Mouse (Mus musculus) embryonic facial prominence, embryonic 12.5 days (tissue): Measurements from ENCODE around the gene Ttll9. TPM values are rescaled to one million over a fixed set of nuclear protein-coding genes. Genes with fewer than 3 reads are reported as not detected.
A peak's percentile ranks its signal among the peaks of the same experiment; 100 is the strongest.

Experiments
- ATAC-seq: fragments of 200-750 bp; cut with Nextera tagmentation; 2 replicates; pipeline ENCODE4 v1.8.0; 2017; ENCODE audit not compliant: insufficient number of reproducible peaks, insufficient read depth, low FRiP score, low TSS enrichment
- H3K27ac ChIP-seq: fragments of 300-500 bp; sonication (generic); 2 replicates; pipeline ENCODE4 v1.5.1; 2016; ENCODE audit warnings: mild to moderate bottlenecking
- H3K27me3 ChIP-seq: fragments of 300-500 bp; sonication (generic); 2 replicates; pipeline ENCODE4 v1.6.1; 2016; ENCODE audit warnings: mild to moderate bottlenecking, moderate library complexity
- H3K36me3 ChIP-seq: fragments of 300-500 bp; sonication (generic); 2 replicates; pipeline ENCODE4 v1.6.1; 2016; ENCODE audit warnings: mild to moderate bottlenecking
- H3K4me1 ChIP-seq: fragments of 300-500 bp; sonication (generic); 2 replicates; pipeline ENCODE4 v1.6.1; 2016
- H3K4me2 ChIP-seq: fragments of 300-500 bp; sonication (generic); replicated peaks from 2 replicates; pipeline ENCODE4 v1.6.1; 2016; ENCODE audit warnings: mild to moderate bottlenecking, moderate library complexity
- H3K4me3 ChIP-seq: fragments of 300-500 bp; sonication (generic); 2 replicates; pipeline ENCODE4 v1.5.1; 2016; ENCODE audit warnings: mild to moderate bottlenecking
- H3K9ac ChIP-seq: fragments of 300-500 bp; sonication (generic); 2 replicates; pipeline ENCODE4 v1.6.1; 2016; ENCODE audit warnings: mild to moderate bottlenecking, moderate library complexity
- H3K9me3 ChIP-seq: fragments of 300-500 bp; sonication (generic); 2 replicates; pipeline ENCODE4 v1.6.1; 2016; ENCODE audit warnings: mild to moderate bottlenecking, moderate library complexity
- WGBS: fragments of 180-500 bp; shearing (Covaris S2); methylation state at CpG from one replicate; pipeline ENCODE4 v1.1.7; 2016; 5-methylcytosine and 5-hydroxymethylcytosine counted together
- polyA plus RNA-seq: library from polyadenylated mRNA; unstranded; fragments of >200 nt; fragmentation: Nextera tagmentation; extraction: Ambion mirVana; gene quantifications from 2 replicates; pipeline ENCODE4 v1.2.1, GENCODE M21; 2016

The Ttll9 gene
- polyA plus RNA-seq, 1 experiment from 2014 or later = 0.50 TPM

DNA sequence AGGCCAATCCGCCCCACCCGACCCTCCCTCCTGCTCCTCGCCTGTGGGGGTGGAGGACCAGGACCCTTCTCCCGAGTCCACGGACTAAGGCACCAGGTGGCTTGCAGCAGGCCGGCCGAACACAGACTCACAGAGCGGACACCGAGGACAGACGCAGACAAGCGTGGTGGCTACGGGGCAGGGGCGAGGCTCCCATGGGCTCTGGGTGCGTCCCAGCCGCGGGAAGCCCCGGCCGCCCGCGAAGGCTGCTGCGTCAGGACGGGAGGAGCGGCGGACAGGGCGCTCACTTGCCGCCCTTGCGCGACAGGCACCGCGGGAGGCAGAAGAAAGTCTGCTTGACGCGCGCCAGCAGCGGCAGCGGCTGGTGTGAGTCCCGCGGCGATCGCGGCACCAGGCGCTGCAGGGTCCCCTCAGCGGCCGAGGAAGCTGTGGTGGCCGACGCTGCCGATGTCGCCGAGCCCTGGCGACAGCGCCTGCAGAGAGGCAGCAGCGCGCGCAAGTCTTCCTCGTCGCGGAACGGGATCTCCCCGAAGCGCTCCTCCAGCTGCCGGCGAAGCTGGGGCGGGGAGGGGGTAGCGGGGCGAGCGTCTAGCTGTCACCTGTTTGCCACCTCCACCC lies 19.3 kb upstream of the Ttll9 start:
- H3K9me3 ChIP-seq = no peaks in the 10 kb centered on the region
- no peaks in the 10 kb centered on the region for H3K36me3 ChIP-seq
- peak overlapping the region; percentile 46 for H3K4me3 ChIP-seq
- WGBS = under 1% methylated on average over 58 of the region's 65 CpGs
- H3K4me2 ChIP-seq = peak overlapping the region; percentile 94
- H3K9ac ChIP-seq = peak overlapping the region; percentile 51
- H3K27ac ChIP-seq = no peak overlapping the region
- peaks cover 78% of the 10 kb centered on the region for H3K27me3 ChIP-seq
- peaks cover 12% of the 10 kb centered on the region for H3K4me1 ChIP-seq
- ATAC-seq = no peak

DNA sequence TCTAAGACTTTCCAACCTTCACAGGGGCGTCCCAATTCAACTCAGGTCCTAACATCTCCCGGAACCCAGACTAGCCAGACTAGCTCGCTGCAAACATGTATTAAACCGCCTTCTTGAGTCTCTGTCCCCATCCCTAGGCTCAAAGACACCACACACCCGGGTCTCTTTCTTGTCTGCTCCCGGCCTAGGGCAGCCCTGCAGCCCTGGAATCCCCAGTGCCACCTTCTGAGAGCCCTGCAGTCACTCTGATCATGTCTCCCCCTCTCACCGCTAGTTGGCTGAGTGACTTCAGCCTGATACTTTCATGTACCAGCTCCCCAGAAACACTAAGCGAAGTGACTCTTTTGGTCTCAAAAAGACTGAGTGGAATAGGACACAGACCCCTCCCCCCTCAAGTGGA lies 18.7 kb upstream of the Ttll9 start:
- Histone ChIP-seq H3K27ac (no peak overlapping the region), H3K9ac (no peak overlapping the region), H3K36me3 (no peaks in the 10 kb centered on the region), H3K4me1 (peaks cover 12% of the 10 kb centered on the region), H3K4me3 (peak overlapping the region; percentile 46), H3K9me3 (no peaks in the 10 kb centered on the region), H3K4me2 (peak overlapping the region; percentile 94), H3K27me3 (peaks cover 78% of the 10 kb centered on the region)
- 6% methylated on average over 8 of the region's 8 CpGs for WGBS
- no peak for ATAC-seq

DNA sequence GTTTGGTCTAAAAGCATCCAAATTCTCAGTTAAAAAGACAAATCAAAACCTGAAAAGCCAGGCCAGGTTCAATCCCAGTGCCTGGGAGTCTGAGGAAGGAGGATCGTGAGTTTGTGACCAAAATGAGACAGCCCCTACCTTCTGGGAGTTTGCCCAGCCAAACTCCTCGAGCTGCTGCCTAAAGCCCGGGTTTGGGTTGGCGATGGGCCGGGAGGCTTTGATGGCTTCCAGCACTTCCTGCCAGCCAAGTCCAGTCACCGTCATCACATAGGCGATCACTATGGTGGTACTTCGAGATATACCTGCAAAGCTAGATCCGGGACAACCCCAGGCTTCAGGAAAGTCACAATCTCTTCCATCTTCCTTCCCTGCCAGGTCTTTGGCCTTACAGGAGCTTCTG lies 18.3 kb upstream of the Ttll9 start:
- 56% methylated on average over 9 of the region's 9 CpGs for WGBS
- H3K27ac ChIP-seq = no peak overlapping the region
- H3K4me3 ChIP-seq = no peak overlapping the region
- no peaks in the 10 kb centered on the region for H3K36me3 ChIP-seq
- no peak overlapping the region for H3K9ac ChIP-seq
- no peaks in the 10 kb centered on the region for H3K9me3 ChIP-seq
- H3K27me3 ChIP-seq = peaks cover 82% of the 10 kb centered on the region
- H3K4me1 ChIP-seq = peaks cover 12% of the 10 kb centered on the region
- no peak for ATAC-seq
- H3K4me2 ChIP-seq = no peak overlapping the region

DNA sequence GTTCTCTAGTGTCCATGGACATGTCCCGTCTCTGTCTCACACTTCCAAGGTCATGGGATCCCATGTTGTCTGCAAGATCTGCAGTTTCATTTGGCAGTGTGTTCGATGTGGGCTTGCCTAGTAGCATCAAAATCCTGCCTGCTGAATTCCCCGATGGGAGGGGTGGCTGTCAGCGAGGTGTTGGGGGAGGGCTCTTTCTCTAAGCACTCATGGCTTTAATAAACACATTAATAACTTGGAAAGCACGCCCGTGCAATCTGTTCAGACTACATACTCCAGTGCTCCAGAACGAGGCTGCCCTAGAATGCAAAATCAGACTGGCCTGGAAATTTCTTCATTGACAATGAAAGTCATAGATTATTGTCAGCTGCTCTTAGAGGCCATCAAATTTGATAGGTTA lies 15.2 kb upstream of the Ttll9 start:
- no peak overlapping the region for H3K4me2 ChIP-seq
- H3K27me3 ChIP-seq = peaks cover 86% of the 10 kb centered on the region
- no peak for ATAC-seq
- 53% methylated on average over 7 of the region's 7 CpGs for WGBS
- H3K36me3 ChIP-seq = no peaks in the 10 kb centered on the region
- no peak overlapping the region for H3K27ac ChIP-seq
- H3K9me3 ChIP-seq = no peaks in the 10 kb centered on the region
- H3K4me3 ChIP-seq = no peak overlapping the region
- peaks cover 18% of the 10 kb centered on the region for H3K4me1 ChIP-seq
- no peak overlapping the region for H3K9ac ChIP-seq

DNA sequence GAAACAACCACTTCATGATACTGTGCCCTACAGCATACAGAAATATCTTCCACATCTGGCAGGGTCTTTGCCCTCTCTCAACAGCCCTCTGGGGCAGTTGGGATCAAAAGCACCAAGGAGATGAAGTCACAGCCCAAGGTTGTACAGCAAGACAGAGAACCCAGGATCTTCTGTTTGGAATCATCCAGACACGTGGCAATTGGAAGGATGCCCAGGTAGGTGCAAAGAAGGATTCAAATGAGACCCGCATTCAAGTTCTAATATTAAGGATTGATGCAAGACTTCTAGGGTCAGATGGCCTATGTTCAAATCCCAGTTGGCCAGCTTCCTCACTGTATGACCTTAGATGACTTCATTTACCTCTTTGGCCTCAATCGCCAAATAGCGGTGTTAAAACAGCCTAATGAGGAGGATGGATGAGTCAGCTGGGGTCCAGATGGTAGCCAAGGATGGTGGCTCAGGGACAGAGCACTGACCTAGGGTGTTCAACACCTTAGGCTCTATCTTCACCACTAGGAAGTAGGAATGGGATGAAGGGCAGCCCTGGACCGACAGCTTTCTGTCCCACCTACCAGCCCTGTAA lies 13.8 kb upstream of the Ttll9 start:
- Histone ChIP-seq H3K9me3 (no peaks in the 10 kb centered on the region), H3K9ac (no peak overlapping the region), H3K36me3 (no peaks in the 10 kb centered on the region), H3K4me2 (no peak overlapping the region), H3K27me3 (peaks cover 79% of the 10 kb centered on the region), H3K4me1 (peaks cover 8% of the 10 kb centered on the region; the same call in 1 of the 2 replicates), H3K4me3 (no peak overlapping the region), H3K27ac (no peak overlapping the region)
- 85% methylated on average over 5 of the region's 5 CpGs for WGBS
- no peak for ATAC-seq

DNA sequence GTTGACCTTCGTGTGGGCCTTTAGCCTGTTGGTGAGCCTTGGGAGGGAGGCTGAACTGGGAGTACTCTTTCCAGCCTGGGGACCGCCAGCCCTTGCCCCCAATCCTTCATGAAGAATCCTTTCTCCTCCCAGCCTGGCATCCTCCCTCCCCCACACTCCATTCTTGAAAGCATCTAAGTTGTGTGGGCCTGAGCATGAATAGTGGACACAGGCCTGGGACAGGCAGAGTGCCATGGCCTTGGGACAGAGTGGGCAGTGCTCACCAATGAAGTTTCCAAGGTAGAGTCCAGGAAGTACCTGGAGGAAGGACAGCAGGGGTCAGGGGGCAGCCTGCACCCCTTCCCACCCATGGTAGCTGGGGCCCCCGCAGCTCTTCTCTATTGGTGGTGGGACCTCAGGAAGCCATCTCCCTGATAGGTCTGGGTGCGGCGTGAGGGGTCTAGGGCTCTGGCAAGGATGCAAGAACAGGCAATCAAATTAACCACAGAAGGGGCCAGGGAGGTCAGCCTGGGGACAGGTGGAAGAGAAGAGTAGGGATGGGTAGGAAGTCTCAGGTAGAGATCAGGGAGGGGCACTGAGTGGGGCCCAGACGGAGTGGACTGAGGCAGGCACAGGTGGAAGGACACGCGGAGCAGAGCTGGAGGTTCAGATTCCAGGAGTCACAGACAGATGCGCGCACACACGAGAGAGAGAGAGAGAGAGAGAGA lies 11.8 kb upstream of the Ttll9 start:
- H3K4me3 ChIP-seq = peak overlapping the region; percentile 63

DNA sequence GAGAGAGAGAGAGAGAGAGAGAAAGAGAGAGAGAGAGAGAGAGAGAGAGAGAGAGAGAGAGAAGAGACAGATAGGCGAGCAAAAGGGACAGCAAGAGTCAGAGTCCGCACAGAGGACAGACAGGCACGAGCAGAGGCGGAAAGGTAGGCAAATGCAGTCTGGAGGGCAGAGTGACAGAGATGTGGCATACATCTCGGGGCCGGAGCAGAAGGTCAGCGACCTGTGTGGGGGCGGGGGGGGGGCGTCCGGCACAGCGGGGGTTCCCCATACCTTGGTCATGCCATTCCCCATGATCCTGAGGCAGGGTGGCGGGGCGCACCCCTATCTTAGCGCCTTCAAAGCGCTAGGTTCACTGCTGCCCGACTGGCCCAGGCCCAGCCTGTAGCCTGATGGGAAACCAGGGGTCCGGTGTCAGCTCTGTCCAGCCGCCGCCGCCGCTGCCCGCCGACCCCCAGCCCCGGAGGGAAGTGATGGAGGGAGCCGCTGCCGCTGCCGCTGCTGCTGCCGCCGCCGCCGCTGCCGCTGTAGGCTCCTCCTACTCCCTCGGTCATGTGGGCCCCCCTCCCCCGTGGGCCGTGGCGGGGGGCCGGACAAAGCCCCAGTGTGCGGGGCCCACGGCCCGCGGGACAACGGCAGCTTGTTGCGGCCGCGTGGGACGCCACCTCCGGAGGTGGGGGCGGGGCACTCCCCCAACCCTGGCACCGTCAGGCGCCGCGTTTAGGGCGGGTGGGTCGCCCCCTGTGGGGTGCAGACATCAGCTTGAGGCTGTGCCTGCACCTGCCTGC lies 11.0 kb upstream of the Ttll9 start, which contains the start of gene Dusp15:
Dusp15 (minus strand) TSS at position 634 of the 785 bp plus-strand sequence.
- H3K27me3 ChIP-seq = peaks cover 58% of the 10 kb centered on the region
- H3K9ac ChIP-seq = peak within 1 kb of the TSS; percentile 64
- peak within 1 kb of the TSS; percentile 82 for H3K4me2 ChIP-seq
- H3K4me1 ChIP-seq = 0 out of 2 replicates have a peak, but pooled peaks cover 7% of the 10 kb centered on the region
- WGBS = under 1% methylated on average over 49 of the region's 54 CpGs
- peak; percentile 43; the same call in 1 of the 2 replicates for ATAC-seq
- H3K27ac ChIP-seq = no peak within 1 kb of the TSS
- H3K4me3 ChIP-seq = peak within 1 kb of the TSS; percentile 63
- H3K9me3 ChIP-seq = no peaks in the 10 kb centered on the region
- no peaks in the 10 kb centered on the region for H3K36me3 ChIP-seq

More for the DNA sequence above, 11.8 kb upstream of the Ttll9 start:
- Histone ChIP-seq H3K9me3 (no peaks in the 10 kb centered on the region), H3K4me2 (peak overlapping the region; percentile 82), H3K27me3 (peaks cover 62% of the 10 kb centered on the region), H3K36me3 (no peaks in the 10 kb centered on the region), H3K27ac (no peak overlapping the region), H3K4me1 (0 out of 2 replicates have a peak, but pooled peaks cover 7% of the 10 kb centered on the region), H3K9ac (no peak overlapping the region)
- ATAC-seq = no peak
- WGBS = 34% methylated on average over 11 of the region's 11 CpGs

DNA sequence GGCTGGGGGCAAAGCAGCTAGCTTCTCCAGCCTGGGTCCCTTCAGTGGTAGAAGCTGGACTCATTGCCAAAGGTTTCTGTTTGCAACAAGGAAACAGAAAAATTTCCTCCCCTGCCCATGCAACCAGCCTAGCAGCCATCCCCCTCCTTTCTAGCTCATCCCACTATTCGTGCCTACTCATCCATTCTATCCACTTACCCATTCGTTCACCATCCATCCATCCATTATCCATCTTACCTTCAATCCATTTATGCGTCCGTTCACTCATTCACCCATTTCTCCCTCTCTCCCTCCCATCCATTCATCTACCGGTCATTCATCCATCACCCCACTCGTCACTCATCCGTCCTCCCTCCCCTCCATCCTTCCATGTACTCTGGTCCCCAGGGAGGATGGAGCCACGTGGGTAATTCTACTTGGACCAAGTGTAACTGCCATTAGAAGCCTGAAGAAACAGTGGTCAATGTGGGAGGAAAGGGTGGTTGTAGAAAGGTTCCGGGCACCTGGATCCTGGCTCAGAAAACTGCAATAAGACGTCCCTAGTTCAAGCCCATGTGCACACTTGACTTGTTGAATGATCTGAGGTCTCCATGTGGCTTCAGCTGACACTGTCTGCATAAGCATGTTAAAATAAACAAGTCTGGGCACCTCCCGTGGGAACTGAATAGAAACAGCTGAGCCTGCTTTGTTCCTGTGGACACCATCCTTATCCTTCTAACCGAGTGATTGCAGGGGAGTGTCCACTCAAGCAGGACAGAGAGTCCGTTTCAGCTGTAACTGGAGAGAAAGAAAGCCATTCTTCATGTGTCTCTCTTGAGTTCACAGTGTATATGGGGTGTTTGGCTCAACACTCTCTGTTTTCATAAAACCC lies 10.2 kb upstream of the Ttll9 start:
- H3K36me3 ChIP-seq = no peaks in the 10 kb centered on the region
- H3K9me3 ChIP-seq = no peaks in the 10 kb centered on the region
- H3K9ac ChIP-seq = peak overlapping the region; percentile 64; the same call in 1 of the 2 replicates
- 0 out of 2 replicates have a peak, but pooled peaks cover 7% of the 10 kb centered on the region for H3K4me1 ChIP-seq
- H3K27ac ChIP-seq = no peak overlapping the region
- peak overlapping the region; percentile 63 for H3K4me3 ChIP-seq
- no peak for ATAC-seq
- peak overlapping the region; percentile 82 for H3K4me2 ChIP-seq
- 18% methylated on average over 13 of the region's 13 CpGs for WGBS
- H3K27me3 ChIP-seq = peaks cover 54% of the 10 kb centered on the region

DNA sequence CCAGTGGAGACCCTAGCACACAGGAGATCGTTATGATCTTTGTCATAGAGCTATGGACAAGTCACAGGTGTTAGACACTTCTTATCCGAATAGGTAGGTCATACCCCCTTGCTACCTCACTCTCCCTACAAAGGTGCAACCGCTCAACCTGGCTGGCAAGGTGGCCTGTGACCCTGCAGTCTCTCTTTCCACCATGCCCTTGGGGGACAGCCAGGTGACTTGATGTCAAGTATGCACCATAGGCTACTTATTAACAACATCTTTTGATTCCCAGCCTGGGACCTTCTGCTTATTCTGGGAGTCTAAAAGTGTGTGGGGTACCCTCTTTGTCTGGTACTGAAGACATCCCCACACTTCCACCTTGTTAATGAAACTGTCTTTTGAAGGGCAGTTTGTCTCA lies 4.2 kb upstream of the Ttll9 start:
- Histone ChIP-seq H3K4me3 (no peak overlapping the region), H3K36me3 (no peaks in the 10 kb centered on the region), H3K4me1 (no peaks in the 10 kb centered on the region; the same call in 1 of the 2 replicates), H3K9me3 (no peaks in the 10 kb centered on the region), H3K27ac (no peak overlapping the region), H3K27me3 (0 out of 2 replicates have a peak, but pooled peaks cover 10% of the 10 kb centered on the region), H3K4me2 (no peak overlapping the region), H3K9ac (no peak overlapping the region)
- 69% methylated on average over 3 of the region's 3 CpGs for WGBS
- ATAC-seq = no peak

DNA sequence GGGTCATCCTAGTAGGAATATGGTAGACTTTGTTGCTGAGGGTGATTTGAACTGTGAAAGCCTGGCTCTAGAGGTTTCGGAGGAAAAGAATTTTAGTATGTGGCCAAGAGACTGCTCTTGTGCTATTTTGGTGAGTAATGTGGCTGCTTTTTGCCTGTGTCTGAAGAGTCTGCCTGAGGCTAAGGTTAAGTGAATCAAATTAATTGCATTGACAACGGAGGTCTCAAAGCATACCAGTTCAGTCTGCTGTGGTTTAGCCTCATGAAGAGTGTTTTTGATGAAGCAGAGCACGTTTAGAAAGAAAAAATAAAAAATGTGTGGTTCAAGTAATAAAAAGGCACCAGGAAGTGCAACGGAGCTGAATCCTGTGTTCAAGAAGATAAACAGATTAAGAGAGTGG lies 3.3 kb downstream of the Ttll9 start:
- H3K4me1 ChIP-seq = no peaks in the 10 kb centered on the region; the same call in 1 of the 2 replicates
- H3K9ac ChIP-seq = no peak overlapping the region
- H3K9me3 ChIP-seq = no peaks in the 10 kb centered on the region
- WGBS = 53% methylated on average over 4 of the region's 4 CpGs
- H3K36me3 ChIP-seq = no peaks in the 10 kb centered on the region
- no peaks in the 10 kb centered on the region for H3K27me3 ChIP-seq
- H3K27ac ChIP-seq = no peak overlapping the region
- H3K4me3 ChIP-seq = no peak overlapping the region
- no peak overlapping the region for H3K4me2 ChIP-seq
- ATAC-seq = no peak

DNA sequence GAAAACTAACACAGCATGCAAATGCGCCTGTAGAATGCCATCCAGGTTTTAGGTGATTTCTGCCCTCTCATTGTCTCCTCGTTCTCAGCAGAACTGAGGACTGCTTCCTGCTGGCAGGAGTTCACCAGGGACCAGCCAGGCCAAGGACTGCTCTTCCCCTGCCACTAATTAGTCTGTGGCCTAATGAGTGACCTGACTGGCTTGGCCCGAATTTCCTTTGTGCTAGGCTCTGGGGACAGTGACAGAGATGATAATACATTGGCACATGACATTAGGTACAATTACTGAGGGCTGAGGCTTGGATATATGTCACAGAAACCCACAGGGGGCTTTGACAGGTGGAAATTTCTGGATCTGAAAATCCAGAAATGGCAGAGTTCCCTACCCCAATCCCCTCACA lies 14.7 kb downstream of the Ttll9 start:
- H3K4me1 ChIP-seq = no peaks in the 10 kb centered on the region
- no peak overlapping the region for H3K4me3 ChIP-seq
- H3K27me3 ChIP-seq = no peaks in the 10 kb centered on the region
- H3K27ac ChIP-seq = no peak overlapping the region
- no peak for ATAC-seq
- H3K36me3 ChIP-seq = no peaks in the 10 kb centered on the region
- no peak overlapping the region for H3K9ac ChIP-seq
- no peaks in the 10 kb centered on the region for H3K9me3 ChIP-seq
- 55% methylated on average over 3 of the region's 3 CpGs for WGBS
- no peak overlapping the region for H3K4me2 ChIP-seq
